Mouse (Mus musculus): ENCODE measurements around the gene Zscan26.
"Not testable (repeated sequence)": the region's sequence is repeated elsewhere in the genome, so short reads cannot be mapped to it uniquely, and the experiment has no call there.

Zscan26 gene

GRCm38 (mm10) chr13:21453449-21453848, at the start of gene Zscan26:
TSS of gene Zscan26 (minus strand) at chr13:21453730.
- DNase-seq: peak; percentile 42 to 52

DNA sequence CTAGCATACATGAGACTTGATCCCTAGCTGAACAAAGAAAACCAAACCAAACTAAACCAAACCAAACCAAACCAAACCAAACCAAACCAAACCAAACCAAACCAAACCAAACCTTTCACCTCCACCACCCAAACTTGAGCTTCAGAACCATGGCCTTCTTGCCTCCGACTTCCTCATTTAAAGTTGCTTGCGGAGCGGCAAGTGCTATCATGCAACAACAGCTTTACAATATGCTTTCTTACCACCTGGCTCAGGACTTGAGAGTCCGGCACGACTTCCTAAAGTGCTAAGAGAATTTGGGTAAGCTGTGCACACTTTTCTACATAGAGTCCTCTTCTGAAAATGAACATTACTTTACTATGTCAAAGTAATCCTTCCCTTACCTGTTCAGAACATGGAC, 48.8 kb upstream of the Zscan26 start:
- DNase-seq: no peak

DNA sequence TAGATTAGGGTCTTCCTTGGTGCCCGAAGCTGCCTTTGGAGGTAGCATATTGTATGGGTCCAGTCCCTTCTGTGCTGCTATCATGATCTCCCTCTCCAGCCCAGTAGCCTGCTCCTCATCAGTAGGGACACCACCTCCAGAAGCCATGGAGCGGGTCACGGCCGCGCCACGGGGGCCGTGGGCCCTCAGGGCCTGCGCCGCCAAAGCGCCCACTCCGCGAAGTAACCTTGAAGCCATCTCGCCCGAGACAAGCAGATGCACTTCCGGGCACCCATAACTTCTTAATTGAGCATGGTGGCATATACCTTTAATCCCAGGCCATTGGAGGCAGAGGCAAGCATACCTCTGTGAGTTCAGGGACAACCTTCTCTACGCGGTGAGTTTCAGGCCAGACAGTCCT, 47.7 kb upstream of the Zscan26 start, which contains the start of gene Gm11273:
Gene Gm11273, minus strand, starts transcription at position 237 of the 400 bp plus-strand sequence.
- DNase-seq: not testable (repeated sequence)

DNA sequence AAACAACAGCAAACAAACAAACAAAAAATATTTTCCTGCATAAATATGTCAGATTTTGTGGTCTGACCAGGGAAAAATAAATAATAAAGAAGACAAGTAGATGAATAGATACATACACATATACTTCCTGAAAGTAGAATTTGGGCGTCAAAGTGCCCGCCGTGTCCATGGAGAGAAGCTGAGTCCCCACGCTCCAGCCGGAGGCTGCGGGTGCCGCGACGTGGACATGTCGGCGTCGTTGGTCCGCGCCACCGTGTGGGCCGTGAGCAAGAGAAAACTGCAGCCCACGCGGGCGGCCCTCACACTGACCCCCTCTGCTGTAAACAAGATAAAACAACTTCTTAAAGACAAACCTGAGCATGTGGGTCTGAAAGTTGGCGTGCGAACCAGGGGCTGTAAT, 41.5 kb upstream of the Zscan26 start, which contains the start of gene AK157302:
Gene AK157302, plus strand, starts transcription at position 144 of the 400 bp plus-strand sequence.
- no peak for DNase-seq

DNA sequence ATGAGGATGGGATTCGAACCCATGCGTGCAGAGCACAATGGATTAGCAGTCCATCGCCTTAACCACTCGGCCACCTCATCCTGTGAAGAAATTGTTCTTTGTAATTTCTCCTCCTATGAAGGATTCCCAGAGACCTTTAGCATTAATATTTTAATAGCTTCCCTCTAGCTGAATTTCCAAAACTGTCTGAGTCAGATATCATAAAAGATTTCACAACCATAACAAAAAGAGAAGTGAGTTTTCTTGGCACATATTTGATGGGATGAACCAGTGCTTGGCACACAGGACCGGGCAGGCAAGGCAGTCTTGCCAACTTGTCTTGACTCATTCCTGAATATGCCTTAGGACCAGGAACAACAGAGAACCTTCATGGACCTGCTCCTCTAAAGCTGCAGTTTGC, 39.3 kb upstream of the Zscan26 start:
- no peak for DNase-seq

DNA sequence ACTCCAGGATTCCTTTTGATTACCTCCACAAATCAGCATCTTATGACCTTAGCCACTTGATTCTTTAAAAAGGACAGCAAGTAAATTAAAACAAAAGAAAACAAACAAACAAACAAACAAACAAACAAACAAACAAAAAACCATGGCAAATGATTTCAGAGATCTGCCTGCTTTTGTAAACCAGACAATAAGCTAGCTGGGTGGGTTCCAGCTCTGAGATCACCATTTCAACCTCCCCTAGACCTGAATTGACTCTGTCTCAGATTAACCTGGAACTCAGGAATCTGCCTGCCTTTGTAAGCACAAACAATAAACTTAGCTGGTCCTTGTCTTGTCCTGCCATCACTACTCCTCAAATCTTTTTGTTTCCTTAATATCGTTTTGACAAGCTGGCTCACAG, 33.4 kb upstream of the Zscan26 start:
- no peak for DNase-seq

GRCm38 (mm10) chr13:21478759-21479670, 25.5 kb upstream of the Zscan26 start, which contains the start of the genes Zkscan4 and Gm10065:
TSS of gene Zkscan4 (plus strand) at chr13:21478907.
TSS of gene Gm10065 (minus strand) at chr13:21479441.
- not testable (repeated sequence) for DNase-seq

GRCm38 (mm10) chr13:21472427-21472826, 18.9 kb upstream of the Zscan26 start:
- no peak for DNase-seq

DNA sequence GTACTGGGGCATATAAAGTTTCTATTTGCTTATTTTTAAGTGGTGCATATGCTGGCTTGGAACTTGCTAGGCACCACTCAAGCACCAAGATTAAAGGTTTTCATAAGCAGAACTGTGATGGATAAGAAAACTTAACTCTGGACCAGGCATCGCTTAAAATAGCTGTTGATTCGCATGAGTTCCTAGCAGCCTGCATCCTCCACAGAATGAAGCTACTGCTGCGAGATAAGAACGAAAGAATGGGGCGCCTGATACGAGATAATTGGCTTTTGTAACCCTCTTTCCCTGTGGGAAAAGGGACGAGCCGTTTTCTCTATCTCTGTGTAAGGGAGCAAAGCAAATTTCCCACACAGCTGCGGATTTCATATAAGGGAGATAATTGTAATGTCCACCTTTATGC, 15.6 kb upstream of the Zscan26 start:
- no peak for DNase-seq

GRCm38 (mm10) chr13:21468061-21469019, 14.8 kb upstream of the Zscan26 start, which contains the start of gene Nkapl:
TSS of gene Nkapl (minus strand) at chr13:21468509.
- DNase-seq: peak; percentile 24 to 29

DNA sequence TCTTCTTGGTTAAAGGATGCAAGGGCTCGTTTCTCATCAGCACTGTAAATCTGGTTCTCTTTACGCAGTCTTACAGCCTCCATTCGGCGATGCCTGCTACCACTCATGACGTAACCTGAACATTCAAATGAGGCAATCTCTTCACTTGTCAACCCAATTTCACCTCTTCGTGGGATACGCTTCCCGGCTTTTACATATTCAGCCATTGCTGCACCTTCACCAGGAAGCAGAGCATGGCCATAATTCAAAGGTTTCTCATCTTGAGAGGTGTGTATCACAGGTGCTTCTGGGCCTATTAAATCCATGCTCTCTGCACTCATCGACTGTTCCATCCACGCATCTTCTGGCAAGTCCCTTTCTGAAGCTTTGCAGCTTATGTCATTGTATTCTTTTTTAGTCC, 13.8 kb upstream of the Zscan26 start:
- no peak for DNase-seq

- DNase-seq: not testable (repeated sequence)
Observed at GRCm38 (mm10) chr13:21462516-21462915, 9.0 kb upstream of the Zscan26 start.

DNA sequence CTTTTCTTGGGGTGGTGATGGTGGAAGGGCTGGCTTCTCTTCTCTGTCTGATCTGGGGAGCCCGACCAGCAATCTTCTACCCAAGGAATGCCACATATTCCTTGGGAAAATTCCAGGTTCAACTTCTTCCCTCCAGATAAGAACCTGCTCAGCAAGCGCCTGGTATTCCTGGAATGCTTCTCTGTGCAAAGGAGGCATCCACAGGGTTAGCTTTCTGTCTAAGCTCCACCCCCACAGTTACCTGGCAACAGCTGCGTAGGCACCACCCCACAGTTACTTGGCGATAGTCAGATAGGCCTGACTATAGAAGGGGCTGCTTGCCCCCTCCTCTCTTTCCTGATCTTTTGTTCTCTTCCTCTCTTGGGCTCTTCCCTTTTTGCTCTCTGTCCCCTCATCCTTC, 2.8 kb upstream of the Zscan26 start:
- no peak for DNase-seq

DNA sequence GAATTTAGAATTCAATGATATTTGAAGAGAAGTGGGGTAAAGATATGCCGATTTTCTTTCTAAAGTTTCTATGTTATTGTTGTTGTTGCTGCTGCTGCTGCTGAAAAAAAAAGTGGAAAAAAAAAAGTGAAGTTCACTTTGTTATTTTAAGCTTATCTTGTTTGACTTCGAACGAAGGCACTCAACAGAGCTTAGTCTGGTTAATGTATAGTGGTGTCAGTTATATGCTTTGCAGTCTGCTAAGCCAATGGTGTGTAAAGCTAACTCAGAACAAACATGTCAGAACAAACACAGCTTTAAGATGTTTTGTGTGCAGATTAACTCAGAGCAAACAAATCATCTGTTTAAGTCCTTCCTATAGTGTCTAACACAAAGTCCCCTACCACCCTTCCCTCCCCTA, 603 bp upstream of the Zscan26 start:
- no peak for DNase-seq

DNA sequence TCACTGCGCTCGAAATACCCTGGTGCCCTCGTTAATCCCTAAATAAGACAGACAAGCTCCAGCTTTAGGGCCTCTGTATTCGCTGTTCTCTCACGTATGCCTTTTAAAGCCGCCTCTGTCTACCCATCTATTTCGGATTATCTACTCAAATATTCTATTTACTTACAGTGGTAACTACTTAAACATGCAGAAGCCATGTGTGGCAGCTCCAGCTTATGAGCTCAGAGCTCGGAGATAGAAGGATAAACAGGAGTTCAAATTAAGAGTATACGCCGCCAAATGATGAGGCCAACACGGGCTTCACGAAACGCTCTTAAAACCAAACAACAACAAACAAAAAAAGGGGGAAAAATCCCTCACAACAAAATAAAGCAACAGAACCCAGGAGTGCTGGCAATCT, 488 bp downstream of the Zscan26 start:
- no peak for DNase-seq

- no peak for DNase-seq
Observed at GRCm38 (mm10) chr13:21447856-21448614, 5.5 kb downstream of the Zscan26 start.

DNA sequence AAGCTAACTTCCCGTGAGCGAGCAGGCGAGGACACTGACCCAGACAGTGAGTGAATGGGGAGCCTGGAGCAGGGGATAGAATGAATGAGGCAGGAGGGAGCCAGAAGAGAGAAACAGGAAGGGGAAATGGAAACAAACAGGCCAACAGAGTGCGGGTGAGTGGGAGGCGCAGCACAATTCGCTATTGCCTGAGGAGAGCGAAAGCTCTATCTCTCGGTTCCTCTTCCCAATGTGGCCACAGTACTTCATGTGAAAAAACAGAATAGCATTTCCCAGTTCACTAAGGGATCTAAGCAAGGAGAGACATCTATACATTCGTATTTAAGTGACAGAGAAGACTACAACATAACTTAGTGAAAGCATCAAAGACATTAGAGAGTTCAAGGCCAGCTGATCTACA, 6.7 kb downstream of the Zscan26 start:
- DNase-seq: no peak

DNA sequence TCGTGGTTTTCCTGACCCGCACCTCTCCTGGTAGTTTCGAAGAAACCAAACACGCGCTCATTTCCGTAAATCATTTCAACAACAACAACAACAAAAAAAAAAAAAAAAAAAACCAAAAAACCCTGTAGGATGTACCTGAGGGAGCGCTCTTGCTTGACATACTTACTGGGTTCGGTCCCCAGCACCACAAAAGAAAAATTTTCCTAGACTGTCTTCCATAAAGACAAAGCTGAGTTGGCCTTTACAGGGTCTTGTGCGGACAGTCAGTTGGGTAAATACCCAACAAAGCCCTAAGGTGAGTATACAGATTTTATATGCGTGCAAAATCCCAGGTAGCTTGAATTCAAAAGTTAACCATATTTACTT, 12.3 kb downstream of the Zscan26 start:
- no peak for DNase-seq

- peak; percentile 28 to 55 for DNase-seq
Observed at GRCm38 (mm10) chr13:21440503-21441206, 12.9 kb downstream of the Zscan26 start, which contains the start of gene Pgbd1. TSS of gene Pgbd1 (minus strand) at chr13:21441058.

GRCm38 (mm10) chr13:21435476-21435875, 18.1 kb downstream of the Zscan26 start:
- no peak for DNase-seq

DNA sequence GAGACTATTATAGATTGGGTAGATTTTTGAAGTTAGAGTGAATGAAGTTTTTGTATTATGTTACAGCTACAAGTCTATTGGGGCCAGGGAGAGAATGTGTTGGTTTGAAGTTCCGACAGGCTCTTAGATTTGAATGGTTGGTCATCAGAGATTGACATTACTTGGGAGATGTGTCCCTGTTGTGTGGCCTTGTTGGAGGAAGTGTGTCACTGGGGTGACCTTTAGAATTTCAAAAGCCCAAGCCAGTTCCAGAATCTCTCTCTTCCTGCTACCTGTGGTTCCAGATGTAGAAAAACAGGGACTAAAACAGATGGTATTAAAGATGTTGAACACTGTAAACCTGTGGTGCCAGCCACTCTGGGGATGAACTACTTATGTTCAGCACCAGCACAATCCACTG, 25.9 kb downstream of the Zscan26 start:
- DNase-seq: no peak

DNA sequence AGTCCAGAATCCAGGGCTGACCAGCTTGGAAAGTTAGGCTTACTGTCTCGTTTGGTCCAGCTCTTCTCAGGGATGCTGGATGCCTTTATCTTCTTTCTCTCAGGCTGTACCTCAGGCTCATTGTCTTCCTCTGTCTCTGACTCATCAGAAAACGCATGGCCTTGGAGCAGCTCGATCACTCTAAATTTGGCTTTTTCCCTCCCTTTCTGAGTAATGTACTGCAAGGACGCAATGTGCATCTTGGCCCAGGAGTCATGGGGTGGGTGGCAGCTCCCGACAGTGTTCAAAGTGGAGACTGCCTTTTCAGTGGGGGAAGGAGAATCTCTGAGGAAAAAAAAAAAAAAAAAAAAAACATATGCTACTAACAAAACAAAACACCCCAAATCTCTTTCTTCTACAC, 30.2 kb downstream of the Zscan26 start:
- DNase-seq: no peak

Data from thymus, adult 18-20 months (tissue).